ENCODE assay signal across 38 mouse cellular contexts in the genomic region with DNA sequence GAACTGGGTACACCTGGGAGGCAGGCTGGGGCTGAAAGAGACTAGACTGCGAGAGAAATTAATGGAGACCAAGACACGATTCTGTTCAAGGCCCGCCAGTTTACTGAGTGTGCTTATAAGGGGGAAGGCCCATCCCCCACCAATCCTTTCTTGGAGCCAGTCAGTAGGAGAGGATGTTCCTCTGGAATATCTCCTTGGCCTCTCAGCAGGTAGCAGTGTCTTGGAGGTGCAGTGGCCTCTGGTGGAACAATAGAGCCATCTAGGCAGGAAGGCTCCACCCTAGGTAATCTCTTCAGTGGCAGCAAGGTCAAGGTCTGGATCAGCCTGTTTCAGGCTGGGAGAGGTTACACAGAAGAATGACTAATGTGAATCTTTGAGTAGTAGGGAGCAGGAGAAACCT. TPM values are rescaled to one million over a fixed set of nuclear protein-coding genes. Genes with fewer than 3 reads are reported as not detected.
"Had no signal": no experiment of that assay in that cellular context is flagged by ENCODE, and none has a peak within 500 bp of the region (broad histone marks: within the 10 kb centered on the region; RNA-seq: fewer than 3 reads in every experiment).

No protein-coding gene starts in this region.

- H3K9me3 ChIP-seq: heart, embryonic 13.5 days; heart, embryonic 15.5 days; hindbrain, embryonic 13.5 days; hindbrain, embryonic 15.5 days; kidney, embryonic 15.5 days; limb, embryonic 13.5 days; limb, embryonic 15.5 days; liver, embryonic 12.5 days had no signal

- H3K4me1 ChIP-seq: heart, embryonic 13.5 days; heart, embryonic 15.5 days; hindbrain, embryonic 13.5 days; hindbrain, embryonic 15.5 days; kidney, embryonic 15.5 days; limb, embryonic 13.5 days; limb, embryonic 15.5 days; liver, embryonic 12.5 days had no signal

- H3K27ac ChIP-seq: gastrocnemius, adult 2 months; heart, adult 2 months; heart, embryonic 13.5 days; heart, embryonic 15.5 days; hindbrain, embryonic 13.5 days; hindbrain, embryonic 15.5 days; hindbrain, postnatal 0 days; kidney, embryonic 15.5 days; kidney, postnatal 0 days; layer of hippocampus, adult 2 months; limb, embryonic 13.5 days; limb, embryonic 15.5 days; liver, embryonic 12.5 days; liver, embryonic 14.5 days had no signal

- H3K4me2 ChIP-seq: heart, embryonic 11.5 days; heart, embryonic 13.5 days; heart, embryonic 15.5 days; hindbrain, embryonic 13.5 days; hindbrain, embryonic 15.5 days; kidney, embryonic 15.5 days; limb, embryonic 13.5 days; limb, embryonic 15.5 days; liver, embryonic 12.5 days had no signal

- ATAC-seq: hindbrain, postnatal 0 days; intestine, embryonic 16.5 days; liver, embryonic 12.5 days had no signal

- H3K27me3 ChIP-seq: heart, embryonic 13.5 days; heart, embryonic 15.5 days; hindbrain, embryonic 13.5 days; hindbrain, embryonic 15.5 days; kidney, embryonic 15.5 days; limb, embryonic 13.5 days; limb, embryonic 15.5 days; liver, embryonic 12.5 days had no signal

- H3K9ac ChIP-seq: heart, embryonic 13.5 days; heart, embryonic 15.5 days; hindbrain, embryonic 13.5 days; hindbrain, embryonic 15.5 days; kidney, embryonic 15.5 days; limb, embryonic 13.5 days; limb, embryonic 15.5 days; liver, embryonic 12.5 days; liver, embryonic 14.5 days had no signal

- H3K4me3 ChIP-seq: gastrocnemius, adult 2 months; heart, adult 2 months; heart, embryonic 13.5 days; heart, embryonic 15.5 days; hindbrain, embryonic 13.5 days; hindbrain, embryonic 15.5 days; kidney, embryonic 15.5 days; layer of hippocampus, adult 2 months; limb, embryonic 13.5 days; limb, embryonic 15.5 days; liver, embryonic 12.5 days had no signal

- DNase-seq: gastrocnemius, adult 2 months; gastrocnemius, postnatal 10 days; gastrocnemius, postnatal 36 days; heart, adult 11 months; heart, adult 2 months; heart, postnatal 14 days; heart, postnatal 36 days; kidney, adult 11 months; kidney, adult 2 months; kidney, adult 9 months; kidney, postnatal 25 days; kidney, postnatal 4 days; left cerebral cortex, postnatal 4 days had no signal

- H3K36me3 ChIP-seq: heart, embryonic 13.5 days; heart, embryonic 15.5 days; hindbrain, embryonic 13.5 days; hindbrain, embryonic 15.5 days; kidney, embryonic 15.5 days; limb, embryonic 13.5 days; limb, embryonic 15.5 days; liver, embryonic 12.5 days had no signal

RNA-seq across cellular contexts. Expression of gene Tmprss11d, which starts 34.0 kb away (rescaled TPM):
- total RNA-seq: gastrocnemius, adult 2 months; gastrocnemius, postnatal 10 days; gastrocnemius, postnatal 36 days; heart, adult 2 months; heart, postnatal 14 days; heart, postnatal 36 days; hematopoietic stem cell, adult 5-6 weeks; layer of hippocampus, adult 2 months; layer of hippocampus, postnatal 10 days; layer of hippocampus, postnatal 25 days; left cerebral cortex, adult 8-10 months; left cerebral cortex, postnatal 10 days; left cerebral cortex, postnatal 25 days; left cerebral cortex, postnatal 4 days; liver, adult 2 months had no signal
- polyA plus RNA-seq: gonadal fat pad, adult 2 months; heart, adult 2 months; heart, embryonic 13.5 days; heart, embryonic 15.5 days; heart, postnatal 0 days; hindbrain, embryonic 13.5 days; hindbrain, embryonic 15.5 days; intestine, embryonic 14.5 days; intestine, embryonic 16.5 days; kidney, embryonic 15.5 days; kidney, postnatal 0 days; limb, embryonic 13.5 days; limb, embryonic 15.5 days; liver, adult 2 months; liver, embryonic 12.5 days; liver, embryonic 14.5 days; liver, embryonic 16.5 days had no signal
